Mouse (Mus musculus): ENCODE data around the gene Fuom.

DNA sequence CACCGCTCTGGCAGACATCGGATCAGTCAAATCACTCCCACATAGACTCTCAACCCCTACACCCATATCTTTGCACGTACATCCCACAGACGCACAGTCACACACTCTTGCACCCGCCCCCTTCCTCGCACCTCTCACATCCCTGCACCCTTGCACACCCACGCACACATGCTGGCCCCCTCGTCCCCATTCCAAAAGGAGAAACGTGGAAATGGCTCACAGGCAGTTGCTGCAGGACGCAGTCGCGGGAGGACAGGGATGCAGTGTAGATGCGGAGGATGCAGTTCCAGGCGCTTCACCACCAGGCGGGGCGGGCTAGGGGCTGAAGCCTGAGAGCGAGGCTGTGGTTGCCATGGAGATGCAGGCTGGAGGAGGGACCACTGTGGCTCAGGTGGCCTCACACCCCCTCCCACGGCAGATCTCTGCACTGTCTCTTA lies 20.0 kb downstream of the Fuom start, which contains the start of gene Caly:
- TF ChIP-seq CTCF (IDR thresholded peaks at IDR 0.05; ENCODE audit: borderline replicate concordance, insufficient read depth, low read length) (peak; percentile 34; the same call in 1 of the 2 replicates), POLR2A (IDR thresholded peaks at IDR 0.05; ENCODE audit: low read depth, low read length) (no peak)

Measured in embryonic fibroblast, embryonic 13.5 days (primary cell).